Mouse (Mus musculus) neural tube, embryonic 15.5 days (tissue): ENCODE results near the gene Chn2. TPM values are rescaled to one million over a fixed set of nuclear protein-coding genes. Genes with fewer than 3 reads are reported as not detected.

Experiments
- ATAC-seq: fragments of 200-750 bp; cut with Nextera tagmentation; 2 replicates; pipeline ENCODE4 v1.8.0; 2017; ENCODE audit warnings: mild to moderate bottlenecking, moderate TSS enrichment, moderate library complexity; ENCODE audit not compliant: low FRiP score
- H3K27ac ChIP-seq: fragments of 300-500 bp; sonication (generic); replicated peaks from 2 replicates; pipeline ENCODE4 v1.5.1; 2015; ENCODE audit warnings: mild to moderate bottlenecking, inconsistent platforms
- H3K27me3 ChIP-seq: fragments of 300-500 bp; sonication (generic); replicated peaks from 2 replicates; pipeline ENCODE4 v1.6.1; 2015; ENCODE audit warnings: inconsistent platforms
- H3K36me3 ChIP-seq: fragments of 300-500 bp; sonication (generic); 2 replicates; pipeline ENCODE4 v1.6.1; 2015; ENCODE audit warnings: inconsistent platforms
- H3K4me1 ChIP-seq: fragments of 300-500 bp; sonication (generic); 2 replicates; pipeline ENCODE4 v1.6.1; 2015; ENCODE audit warnings: inconsistent platforms
- H3K4me2 ChIP-seq: fragments of 300-500 bp; sonication (generic); 2 replicates; pipeline ENCODE4 v1.6.1; 2015; ENCODE audit warnings: inconsistent platforms, mild to moderate bottlenecking, moderate library complexity
- H3K4me3 ChIP-seq: fragments of 300-500 bp; sonication (generic); replicated peaks from 2 replicates; pipeline ENCODE4 v1.5.1; 2015; ENCODE audit warnings: mild to moderate bottlenecking, inconsistent platforms
- H3K9ac ChIP-seq: fragments of 300-500 bp; sonication (generic); replicated peaks from 2 replicates; pipeline ENCODE4 v1.6.1; 2015; ENCODE audit warnings: mild to moderate bottlenecking, inconsistent platforms
- H3K9me3 ChIP-seq: fragments of 300-500 bp; sonication (generic); replicated peaks from 2 replicates; pipeline ENCODE4 v1.6.1; 2016; ENCODE audit warnings: inconsistent platforms
- WGBS: fragments of 180-500 bp; shearing (Covaris S2); methylation state at CpG from one replicate; pipeline ENCODE4 v1.1.7; 2015; ENCODE audit warnings: mixed read lengths; 5-methylcytosine and 5-hydroxymethylcytosine counted together
- polyA plus RNA-seq: library from polyadenylated mRNA; unstranded; fragments of >200 nt; fragmentation: Nextera tagmentation; extraction: Ambion mirVana; gene quantifications from 2 replicates; pipeline ENCODE4 v1.2.1, GENCODE M21; 2015

The Chn2 gene
- polyA plus RNA-seq, 1 experiment from 2014 or later = 17.6 TPM

DNA sequence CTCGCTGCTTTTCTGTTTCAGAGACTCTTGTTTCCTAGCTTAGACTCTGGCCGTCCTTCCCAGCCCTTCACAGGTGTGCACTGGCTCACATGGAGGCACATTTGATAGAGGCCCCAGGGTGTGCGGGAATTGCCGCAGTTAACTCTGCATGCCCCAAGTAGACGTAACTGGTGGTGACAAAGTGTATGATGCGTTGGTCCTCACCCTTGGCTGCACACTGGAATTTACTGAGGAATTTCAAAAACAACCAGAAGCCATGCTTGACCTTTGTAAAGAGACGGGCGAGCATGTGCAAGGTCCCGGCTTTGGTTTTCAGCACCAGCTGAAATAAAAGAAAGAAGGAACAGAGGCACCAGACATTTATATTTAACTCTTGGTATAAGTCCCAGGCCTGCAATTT is 189.1 kb downstream of the Chn2 start:
- H3K4me2 ChIP-seq = no peak overlapping the region
- no peaks in the 10 kb centered on the region for H3K9me3 ChIP-seq
- no peak overlapping the region for H3K4me3 ChIP-seq
- no peak overlapping the region for H3K9ac ChIP-seq
- H3K27me3 ChIP-seq = peaks cover 12% of the 10 kb centered on the region
- 64% methylated on average over 9 of the region's 9 CpGs for WGBS
- H3K4me1 ChIP-seq = peaks cover 13% of the 10 kb centered on the region; the same call in 1 of the 2 replicates
- no peaks in the 10 kb centered on the region for H3K36me3 ChIP-seq
- no peak overlapping the region for H3K27ac ChIP-seq
- ATAC-seq = no peak

DNA sequence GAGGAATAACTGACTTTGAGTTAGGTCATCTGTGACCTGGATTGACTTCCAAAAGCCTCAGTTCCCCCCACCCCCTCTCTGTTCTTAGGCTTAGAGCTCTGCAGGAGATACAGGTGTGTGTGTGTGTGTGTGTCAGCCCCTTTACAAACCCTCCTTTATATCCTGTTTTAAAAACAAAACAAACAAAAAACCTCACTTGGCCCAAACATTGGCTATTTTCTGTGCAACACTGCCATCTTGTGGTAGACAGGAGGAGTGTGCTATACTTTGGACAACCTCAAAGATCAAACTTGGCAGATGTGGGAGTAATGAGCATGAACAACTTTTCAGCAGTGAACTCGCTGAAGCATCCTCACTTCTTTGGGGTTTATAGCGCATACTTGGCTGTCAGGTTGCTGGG is 189.5 kb downstream of the Chn2 start:
- Histone ChIP-seq H3K27ac (no peak overlapping the region), H3K4me2 (no peak overlapping the region), H3K9ac (no peak overlapping the region), H3K4me1 (peaks cover 13% of the 10 kb centered on the region; the same call in 1 of the 2 replicates), H3K36me3 (no peaks in the 10 kb centered on the region), H3K4me3 (no peak overlapping the region), H3K9me3 (no peaks in the 10 kb centered on the region), H3K27me3 (peaks cover 12% of the 10 kb centered on the region)
- 12% methylated on average over 2 of the region's 2 CpGs for whole genome bisulfite sequencing
- ATAC-seq = peak; percentile 69

DNA sequence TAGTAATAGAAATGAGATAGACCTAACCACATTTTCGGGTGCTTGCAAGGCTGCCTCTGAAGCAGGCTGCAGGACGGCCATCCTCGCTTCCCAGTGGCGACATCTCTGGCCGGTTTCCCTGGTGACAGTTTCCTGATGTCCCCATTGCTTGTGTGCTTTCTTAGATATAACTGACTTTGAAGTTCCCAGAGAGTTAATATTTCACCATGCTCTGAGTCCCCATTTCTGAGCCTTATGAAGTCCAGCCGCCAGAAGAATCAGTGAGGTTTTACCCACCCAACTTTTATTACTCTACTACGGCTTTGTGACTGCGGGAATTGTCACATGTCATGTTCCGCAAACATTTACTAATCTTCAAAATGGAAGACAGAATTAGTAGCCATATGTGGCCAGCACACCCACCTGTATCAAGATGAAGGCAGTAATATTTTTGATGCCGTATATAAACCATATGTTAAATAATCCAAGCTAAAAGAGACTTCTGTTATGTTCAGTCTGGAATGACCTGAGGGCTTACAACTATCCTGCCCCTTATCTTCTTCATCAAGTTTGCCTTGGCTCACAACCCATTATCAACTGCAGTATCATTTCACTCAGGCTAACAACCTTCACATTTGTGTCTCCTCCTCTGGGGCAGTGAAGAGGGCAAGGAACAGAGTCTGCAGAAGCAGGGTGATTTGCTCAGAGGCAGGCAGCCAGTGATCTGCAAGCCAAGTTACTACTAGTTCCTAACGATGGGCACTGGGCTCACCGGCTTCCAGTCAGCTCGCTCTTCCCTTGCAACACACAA is 192.6 kb downstream of the Chn2 start:
- Histone ChIP-seq H3K4me1 (0 out of 2 replicates have a peak, but pooled peaks cover 7% of the 10 kb centered on the region), H3K4me3 (no peak overlapping the region), H3K36me3 (no peaks in the 10 kb centered on the region), H3K27ac (no peak overlapping the region), H3K4me2 (no peak overlapping the region), H3K9ac (no peak overlapping the region), H3K9me3 (no peaks in the 10 kb centered on the region), H3K27me3 (peaks cover 4% of the 10 kb centered on the region; the same call in 1 of the 2 replicates)
- no peak for ATAC-seq
- 73% methylated on average over 13 of the region's 13 CpGs for WGBS

DNA sequence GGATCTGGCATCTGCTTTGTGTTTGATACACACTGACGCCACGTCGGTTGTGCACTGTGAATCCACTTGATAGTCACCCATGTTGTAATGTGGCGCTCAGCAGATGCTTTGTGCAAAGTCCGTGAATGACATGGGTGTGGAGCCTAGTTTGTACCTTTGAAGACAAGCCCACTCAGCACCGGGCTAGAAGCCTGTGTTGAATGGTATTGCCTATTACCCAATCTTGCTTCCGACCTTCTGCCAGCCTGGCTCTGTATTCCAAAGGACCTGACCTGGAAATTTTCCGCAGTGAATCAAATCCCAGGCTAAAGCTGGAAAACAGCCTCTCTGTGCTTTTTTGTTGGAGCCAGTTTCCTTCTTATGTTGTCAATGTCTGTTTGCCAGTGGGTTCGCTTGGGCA is 197.1 kb downstream of the Chn2 start:
- ATAC-seq = no peak
- WGBS = 93% methylated on average over 9 of the region's 9 CpGs
- H3K4me1 ChIP-seq = no peaks in the 10 kb centered on the region
- H3K9me3 ChIP-seq = no peaks in the 10 kb centered on the region
- H3K27ac ChIP-seq = no peak overlapping the region
- no peak overlapping the region for H3K4me3 ChIP-seq
- H3K9ac ChIP-seq = no peak overlapping the region
- no peaks in the 10 kb centered on the region for H3K36me3 ChIP-seq
- H3K27me3 ChIP-seq = no peaks in the 10 kb centered on the region
- H3K4me2 ChIP-seq = no peak overlapping the region

DNA sequence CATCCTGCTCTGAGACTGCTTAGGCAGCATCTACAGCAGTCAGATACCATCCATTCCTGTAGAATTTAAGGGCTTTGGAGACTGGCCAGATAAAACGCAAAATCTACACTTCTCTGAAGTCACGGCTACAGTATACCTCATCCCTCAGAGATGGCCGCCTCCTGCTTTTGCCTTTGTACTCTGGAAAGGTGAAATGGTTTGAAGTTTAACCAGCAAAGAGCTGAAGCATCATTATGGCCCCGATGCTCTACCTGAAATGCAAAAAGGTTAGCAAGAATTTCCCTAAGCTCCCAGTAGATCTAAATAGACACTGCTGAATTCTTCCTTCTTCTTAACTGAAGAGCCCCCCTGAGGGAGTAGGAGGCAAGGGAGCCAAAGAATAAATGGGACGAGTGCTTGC is 202.4 kb downstream of the Chn2 start:
- no peak overlapping the region for H3K4me2 ChIP-seq
- 75% methylated on average over 5 of the region's 5 CpGs for WGBS
- H3K4me1 ChIP-seq = no peaks in the 10 kb centered on the region; the same call in 1 of the 2 replicates
- H3K9me3 ChIP-seq = no peaks in the 10 kb centered on the region
- no peak overlapping the region for H3K27ac ChIP-seq
- H3K4me3 ChIP-seq = no peak overlapping the region
- no peak overlapping the region for H3K9ac ChIP-seq
- ATAC-seq = no peak
- H3K27me3 ChIP-seq = no peaks in the 10 kb centered on the region
- no peaks in the 10 kb centered on the region for H3K36me3 ChIP-seq

DNA sequence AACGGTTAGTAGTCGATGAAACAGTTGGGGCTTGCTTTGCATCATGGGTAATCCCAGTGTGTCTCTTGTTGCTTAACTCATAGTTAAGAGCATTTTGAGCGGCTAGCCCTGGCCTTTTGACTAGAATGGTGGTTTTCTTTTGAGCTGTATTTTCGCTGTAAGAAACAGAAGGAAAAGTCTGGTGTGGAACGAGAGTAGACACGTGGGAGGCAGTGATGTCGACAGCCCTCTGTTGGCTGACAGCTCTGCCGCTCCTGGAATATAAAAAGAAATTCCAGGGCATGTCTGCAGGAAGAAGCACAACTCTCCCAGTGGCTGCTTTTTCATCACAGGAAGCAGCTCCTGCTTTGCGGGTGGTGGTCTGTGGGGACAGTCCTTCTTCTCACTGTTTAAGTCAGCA is 202.9 kb downstream of the Chn2 start:
- no peak overlapping the region for H3K4me3 ChIP-seq
- 76% methylated on average over 9 of the region's 9 CpGs for WGBS
- H3K36me3 ChIP-seq = no peaks in the 10 kb centered on the region
- H3K27me3 ChIP-seq = no peaks in the 10 kb centered on the region
- H3K9me3 ChIP-seq = no peaks in the 10 kb centered on the region
- H3K4me1 ChIP-seq = no peaks in the 10 kb centered on the region; the same call in 1 of the 2 replicates
- H3K9ac ChIP-seq = no peak overlapping the region
- H3K4me2 ChIP-seq = no peak overlapping the region
- ATAC-seq = no peak
- no peak overlapping the region for H3K27ac ChIP-seq

DNA sequence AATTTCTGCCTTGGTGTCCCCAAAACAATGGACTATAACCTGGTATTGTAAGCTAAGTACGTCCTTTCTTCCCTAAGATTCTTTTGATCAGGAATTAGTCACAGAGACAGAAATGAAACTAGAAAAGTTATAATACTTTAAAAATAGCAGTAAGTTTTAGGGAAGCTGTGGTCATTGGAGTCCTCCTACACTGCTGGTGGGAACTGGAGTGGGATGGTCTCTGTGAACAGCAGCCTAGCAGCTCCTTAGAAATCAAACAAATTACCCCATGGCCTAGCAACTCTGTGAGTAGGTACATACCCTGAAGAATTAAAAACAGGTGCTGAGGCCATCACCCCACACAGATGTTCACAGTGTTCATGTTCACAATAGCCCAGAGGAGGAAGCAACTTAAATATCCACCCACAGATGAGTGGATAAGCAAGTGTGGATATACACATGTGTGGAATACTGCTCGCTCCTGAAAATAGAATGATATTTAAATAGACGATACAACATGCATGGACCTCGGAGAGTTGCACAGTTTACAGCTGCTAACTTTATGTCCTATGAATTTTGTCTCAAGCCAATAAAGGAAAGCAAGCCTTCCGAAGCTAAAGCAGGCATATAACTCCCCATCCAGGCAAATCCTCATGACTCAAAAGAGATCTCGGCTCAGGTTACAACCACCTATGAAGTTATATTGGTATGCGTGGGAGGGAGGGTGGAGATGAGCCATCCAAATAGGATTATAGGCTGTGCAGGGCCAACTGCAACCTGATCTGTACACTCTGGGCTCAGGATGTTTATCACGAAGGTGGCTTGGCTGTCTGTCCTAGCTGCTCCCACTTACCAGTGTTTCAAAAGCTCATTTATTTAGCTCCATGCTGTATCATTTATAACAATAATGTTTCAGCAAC is 209.2 kb downstream of the Chn2 start:
- Histone ChIP-seq H3K9ac (no peak overlapping the region), H3K36me3 (no peaks in the 10 kb centered on the region), H3K27me3 (no peaks in the 10 kb centered on the region), H3K4me2 (no peak overlapping the region), H3K27ac (no peak overlapping the region), H3K9me3 (no peaks in the 10 kb centered on the region), H3K4me1 (no peaks in the 10 kb centered on the region), H3K4me3 (no peak overlapping the region)
- ATAC-seq = no peak
- 79% methylated on average over 8 of the region's 8 CpGs for WGBS

DNA sequence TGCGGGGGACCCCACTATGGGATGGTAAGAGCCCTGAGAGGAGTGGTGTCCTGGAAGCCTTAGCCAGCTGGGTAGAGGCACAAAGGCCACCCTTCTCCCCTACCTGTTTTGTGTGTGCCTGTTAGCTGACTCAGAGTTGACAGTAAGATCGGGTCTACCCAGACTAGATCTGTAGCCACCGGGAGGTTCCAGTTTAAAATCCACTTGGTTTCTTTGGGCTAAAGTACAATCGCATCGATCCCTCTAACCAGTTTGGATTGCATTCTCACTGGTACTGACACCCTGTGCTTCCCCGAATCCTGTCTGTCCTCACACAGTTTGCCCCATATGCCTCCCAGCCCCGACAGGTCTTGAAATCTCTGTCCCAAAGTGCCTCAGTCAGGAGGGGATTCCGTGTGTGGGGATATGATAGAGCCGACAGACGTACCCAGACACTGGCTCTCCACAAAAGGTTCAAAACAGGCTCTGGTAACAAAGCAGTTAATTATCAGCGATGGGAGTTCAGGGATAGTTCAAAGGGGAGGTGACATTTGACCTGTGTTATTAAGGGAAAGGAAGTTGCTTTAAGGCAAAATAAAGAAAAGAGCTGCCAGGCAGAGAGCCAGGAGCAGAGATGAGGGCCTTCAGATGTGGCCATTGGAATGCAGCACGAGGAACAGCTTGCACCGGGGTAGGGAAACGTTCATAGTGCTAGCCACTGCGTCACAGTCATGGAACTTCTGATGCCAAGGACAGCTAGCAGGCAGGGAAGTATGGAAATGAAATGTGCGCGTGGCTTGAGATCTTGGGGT is 212.2 kb downstream of the Chn2 start:
- WGBS = 53% methylated on average over 17 of the region's 17 CpGs
- Histone ChIP-seq H3K4me2 (no peak overlapping the region), H3K36me3 (no peaks in the 10 kb centered on the region), H3K4me3 (no peak overlapping the region), H3K27me3 (no peaks in the 10 kb centered on the region), H3K4me1 (peaks cover 11% of the 10 kb centered on the region), H3K27ac (no peak overlapping the region), H3K9me3 (no peaks in the 10 kb centered on the region), H3K9ac (no peak overlapping the region)
- ATAC-seq = no peak

DNA sequence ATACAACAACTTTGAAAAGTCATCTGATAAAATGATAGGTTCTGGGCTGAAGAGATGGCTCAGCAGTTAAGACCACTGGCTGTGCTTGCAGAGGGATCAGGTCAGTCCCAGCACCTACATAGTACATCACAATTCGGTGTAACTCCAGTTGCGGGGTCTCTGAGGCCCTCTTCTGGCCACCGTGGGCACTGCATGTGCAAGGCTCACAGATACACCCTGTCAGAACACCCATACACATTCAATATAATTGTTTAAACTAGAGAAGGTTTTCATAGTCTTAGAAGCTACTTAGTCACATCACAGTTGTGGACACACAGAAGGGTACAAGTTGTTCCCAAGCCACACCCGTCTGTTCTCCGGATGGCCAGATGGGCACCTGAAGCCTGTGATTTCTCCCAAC is 213.9 kb downstream of the Chn2 start:
- WGBS = 79% methylated on average over 5 of the region's 5 CpGs
- Histone ChIP-seq H3K9me3 (no peaks in the 10 kb centered on the region), H3K4me3 (no peak overlapping the region), H3K27me3 (no peaks in the 10 kb centered on the region), H3K27ac (no peak overlapping the region), H3K4me1 (peaks cover 11% of the 10 kb centered on the region), H3K36me3 (no peaks in the 10 kb centered on the region), H3K9ac (no peak overlapping the region), H3K4me2 (no peak overlapping the region)
- ATAC-seq = no peak

DNA sequence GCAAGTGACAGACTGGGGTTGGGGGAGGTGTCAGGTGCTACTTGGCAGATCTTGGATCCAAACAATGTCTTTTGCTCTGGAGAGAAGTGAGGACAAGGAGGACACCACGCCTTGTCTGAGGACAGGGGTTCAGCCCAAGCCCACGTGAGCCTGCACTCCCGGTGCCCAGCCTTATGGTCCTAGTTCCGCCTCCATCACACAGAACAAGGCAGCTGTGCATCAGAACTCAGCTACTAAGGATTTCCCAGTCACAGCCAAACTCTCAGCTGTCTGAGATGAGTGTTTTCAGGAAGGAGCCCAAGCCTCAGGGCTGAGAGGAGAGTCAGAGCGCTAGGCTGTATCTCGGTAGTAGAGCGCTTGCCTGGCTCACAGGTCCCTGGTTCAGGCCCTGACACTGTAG is 214.5 kb downstream of the Chn2 start:
- H3K9me3 ChIP-seq = no peaks in the 10 kb centered on the region
- H3K4me2 ChIP-seq = no peak overlapping the region
- no peak overlapping the region for H3K4me3 ChIP-seq
- H3K27ac ChIP-seq = no peak overlapping the region
- no peak overlapping the region for H3K9ac ChIP-seq
- 86% methylated on average over 7 of the region's 7 CpGs for WGBS
- peaks cover 11% of the 10 kb centered on the region for H3K4me1 ChIP-seq
- ATAC-seq = no peak
- no peaks in the 10 kb centered on the region for H3K36me3 ChIP-seq
- no peaks in the 10 kb centered on the region for H3K27me3 ChIP-seq

DNA sequence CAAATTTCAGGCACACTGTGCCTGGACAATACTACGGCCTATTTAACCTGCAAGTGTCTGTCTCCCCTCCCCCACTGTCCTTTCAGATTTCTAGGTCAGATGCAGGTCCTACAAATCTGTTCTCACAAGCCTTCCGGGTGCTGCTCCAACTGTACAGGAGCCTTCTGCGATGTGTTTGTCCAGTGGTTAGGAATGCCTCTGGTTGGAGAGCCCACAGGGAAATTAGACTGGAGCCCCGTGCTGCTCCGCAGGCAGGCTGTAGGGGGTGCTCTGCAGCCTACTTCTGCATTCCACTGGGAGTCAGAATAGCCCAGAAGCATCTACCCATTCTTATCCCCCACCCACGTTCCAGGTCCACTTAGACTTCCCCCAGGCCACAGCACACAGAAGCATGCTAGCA is 215.4 kb downstream of the Chn2 start:
- no peaks in the 10 kb centered on the region for H3K27me3 ChIP-seq
- H3K4me3 ChIP-seq = no peak overlapping the region
- no peak overlapping the region for H3K27ac ChIP-seq
- H3K4me1 ChIP-seq = peaks cover 11% of the 10 kb centered on the region
- WGBS = 71% methylated on average over 6 of the region's 6 CpGs
- no peaks in the 10 kb centered on the region for H3K36me3 ChIP-seq
- no peak for ATAC-seq
- H3K4me2 ChIP-seq = no peak overlapping the region
- no peak overlapping the region for H3K9ac ChIP-seq
- H3K9me3 ChIP-seq = no peaks in the 10 kb centered on the region
